Mouse (Mus musculus): ENCODE data around the gene Mettl21a.

DNA sequence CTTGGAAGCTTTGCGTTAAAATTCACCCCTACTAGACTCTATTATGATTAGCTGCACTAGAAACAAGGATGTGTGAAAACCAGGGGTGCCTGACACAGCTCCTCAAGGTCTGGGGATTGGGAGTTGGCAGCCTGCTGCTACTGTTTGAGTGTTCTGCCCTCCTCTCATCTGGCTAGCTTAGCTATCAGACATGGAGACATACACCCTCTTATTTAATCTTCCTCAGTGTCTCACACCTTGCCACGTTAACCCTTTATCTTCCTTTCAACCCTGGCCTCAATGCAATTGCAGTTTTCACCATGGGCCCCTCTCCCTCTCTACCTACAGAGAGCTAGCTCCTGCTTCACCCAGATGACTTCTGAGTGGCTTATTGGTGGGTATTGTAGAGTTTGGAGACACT, 18.6 kb upstream of the Mettl21a start:
- TF ChIP-seq CTCF (IDR thresholded peaks at IDR 0.05; ENCODE audit: low read depth), result no peak
- no peak for TF ChIP-seq EP300 (IDR thresholded peaks at IDR 0.05; ENCODE audit: low read depth)
